In the genomic region with DNA sequence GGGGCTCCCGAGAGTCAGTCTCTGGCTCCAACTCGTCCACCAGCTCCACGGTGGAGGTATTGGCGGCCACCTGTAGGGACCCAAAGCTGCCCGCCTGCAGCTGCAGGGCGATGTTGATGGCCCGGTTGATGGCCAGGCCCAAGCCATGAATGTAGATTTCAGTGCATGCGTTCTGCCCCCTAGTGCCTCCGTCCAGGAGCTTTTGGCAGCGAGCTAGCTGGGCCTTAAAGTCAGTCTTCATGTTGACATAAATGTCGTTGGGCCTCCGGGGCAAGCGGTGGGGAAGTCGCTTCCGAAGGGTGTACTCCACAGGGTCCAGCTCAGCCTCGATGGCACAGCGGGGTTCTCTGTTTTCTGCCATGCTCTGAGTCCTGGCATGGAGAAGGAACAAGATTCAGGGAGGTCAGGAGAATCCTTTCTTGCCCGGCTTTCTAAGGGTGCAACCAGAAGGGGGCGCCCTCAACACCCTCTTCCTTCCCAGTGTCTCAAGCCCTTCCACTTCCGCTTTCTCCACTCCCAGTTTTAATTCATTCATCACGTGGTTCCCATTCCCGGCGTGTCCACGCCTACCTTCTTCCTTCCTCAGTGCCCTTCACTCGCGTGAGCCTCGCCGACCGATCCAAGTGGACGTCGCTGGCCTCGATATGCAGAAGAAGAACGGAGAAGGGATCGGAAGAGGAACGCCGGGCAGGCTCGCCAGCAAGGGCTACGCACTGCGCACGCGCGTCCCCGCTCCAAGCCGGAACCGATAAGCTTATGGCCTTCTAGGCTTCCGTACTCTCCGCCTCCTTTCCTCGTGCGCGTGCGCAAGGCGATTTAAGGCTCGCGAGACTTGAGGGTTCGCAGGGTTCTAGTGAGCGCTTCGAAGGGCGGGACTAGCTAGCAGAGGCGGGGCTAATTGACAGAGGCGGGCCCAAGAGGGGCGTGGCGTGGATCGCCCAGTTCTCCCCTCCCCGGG, we compare ENCODE assay signal across 8 mouse cellular contexts. TPM values are rescaled to one million over a fixed set of nuclear protein-coding genes. Genes with fewer than 3 reads are reported as not detected.
DNase-seq lines count a peak whose midpoint lies in the region; ATAC-seq lines count a peak whose summit lies in the region.

Gene Pop7, minus strand, starts transcription at position 810 of the 958 bp plus-strand sequence.

- H3K27ac ChIP-seq in heart, embryonic 10.5 days = peak within 1 kb of the TSS; percentile 97
- peak within 1 kb of the TSS; percentile 100 for H3K27ac ChIP-seq in kidney, embryonic 15.5 days

- peak within 1 kb of the TSS; percentile 75 for H3K9ac ChIP-seq in kidney, embryonic 15.5 days

- peak; percentile 80 for ATAC-seq in erythroblast, adult 5-6 weeks (replicated peaks; ENCODE audit: low FRiP score, poor library complexity, severe bottlenecking)
- ATAC-seq in kidney, embryonic 15.5 days (replicated peaks; ENCODE audit: low FRiP score) = peak; percentile 95
- ATAC-seq in monocyte, adult 5-6 weeks (replicated peaks; ENCODE audit: insufficient number of reproducible peaks, low FRiP score, low TSS enrichment, poor library complexity, severe bottlenecking) = peak; percentile 85

- WGBS in heart, embryonic 10.5 days = 3% methylated on average over 64 of the region's 64 CpGs
- WGBS in kidney, embryonic 15.5 days = 1% methylated on average over 64 of the region's 64 CpGs

- H3K4me1 ChIP-seq in heart, embryonic 10.5 days = peaks cover 12% of the 10 kb centered on the region; the same call in 1 of the 2 replicates
- peaks cover 17% of the 10 kb centered on the region for H3K4me1 ChIP-seq in kidney, embryonic 15.5 days

- H3K4me2 ChIP-seq in kidney, embryonic 15.5 days = peak within 1 kb of the TSS; percentile 76

- H3K9me3 ChIP-seq in heart, embryonic 10.5 days = no peaks in the 10 kb centered on the region
- no peaks in the 10 kb centered on the region for H3K9me3 ChIP-seq in kidney, embryonic 15.5 days (replicated peaks)

- DNase-seq in B cell, adult 2 months = peak; percentile 100
- DNase-seq in brain, adult 2 months (ENCODE audit: low read depth, low spot score) = peak; percentile 100
- DNase-seq in heart, embryonic 10.5 days (ENCODE audit: low spot score) = peak; percentile 99
- peak; percentile 100 for DNase-seq in liver
- peak; percentile 100 for DNase-seq in spleen, postnatal 4 days (ENCODE audit: low spot score in 2 of 2)

- peaks cover 12% of the 10 kb centered on the region; the same call in 1 of the 2 replicates for H3K36me3 ChIP-seq in heart, embryonic 10.5 days
- H3K36me3 ChIP-seq in kidney, embryonic 15.5 days = peaks cover 15% of the 10 kb centered on the region

- H3K4me3 ChIP-seq in heart, embryonic 10.5 days = peak within 1 kb of the TSS; percentile 76
- peak within 1 kb of the TSS; percentile 86 for H3K4me3 ChIP-seq in kidney, embryonic 15.5 days (replicated peaks)

- H3K27me3 ChIP-seq in heart, embryonic 10.5 days (ENCODE audit: insufficient read depth, poor library complexity, severe bottlenecking) = no peaks in the 10 kb centered on the region
- H3K27me3 ChIP-seq in kidney, embryonic 15.5 days = no peaks in the 10 kb centered on the region

RNA-seq across cellular contexts. Expression of gene Pop7, which starts in this region (rescaled TPM):
- 9.0 TPM in 1 of 2 replicates, not detected in the other for total RNA-seq in erythroblast, adult 5-6 weeks (2015; ENCODE audit: low replicate concordance)
- total RNA-seq in erythroblast, adult 5-6 weeks (2017; ENCODE audit: low replicate concordance) = 4.4 and 7.2 TPM in 2 replicates
- polyA plus RNA-seq in heart, embryonic 10.5 days (2016; fragmentation: Nextera tagmentation; extraction: Ambion mirVana) = 50.6 and 56.6 TPM in 2 replicates
- 55.9 and 57.7 TPM in 2 replicates for polyA plus RNA-seq in kidney, embryonic 15.5 days (2015; fragmentation: Nextera tagmentation; extraction: Ambion mirVana)
- total RNA-seq in monocyte, adult 5-6 weeks (2017) = 9.7 to 27.5 TPM (median 20.4 TPM) in 3 replicates

Comparison
In these comparisons a context has a peak if more than half of its experiments do, and no peak if none do; other contexts are left out.
1. Peak in every context shown above with its lines: DNase-seq, ATAC-seq, H3K4me3 ChIP-seq and H3K27ac ChIP-seq.